8 mouse cellular contexts compared by ENCODE assay signal in the genomic region with DNA sequence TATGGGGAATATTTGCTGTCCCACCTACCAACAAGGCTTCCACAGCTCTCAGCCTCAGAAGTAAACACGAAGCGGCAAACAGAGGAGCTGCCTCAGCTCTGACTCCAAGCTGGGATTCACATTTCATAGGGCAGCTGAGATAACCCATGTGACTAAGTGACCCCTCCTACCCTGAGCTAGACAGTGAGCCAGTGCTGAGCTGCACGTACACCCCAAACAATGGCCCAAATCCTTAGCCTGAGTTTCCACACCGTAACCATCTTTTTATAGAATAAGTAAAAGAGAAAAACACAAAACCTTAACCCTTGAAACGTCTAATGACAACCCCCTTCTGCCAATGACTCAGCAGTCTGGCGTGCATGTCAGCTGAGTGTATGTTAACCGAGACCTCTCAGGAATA. TPM values are rescaled to one million over a fixed set of nuclear protein-coding genes. Genes with fewer than 3 reads are reported as not detected.
DNase-seq lines count a peak whose midpoint lies in the region; ATAC-seq and TF ChIP-seq lines count a peak whose summit lies in the region.

No protein-coding gene starts in this region.

- DNase-seq in A20 (ENCODE audit: low read depth, low spot score) = peak; percentile 63
- peak; percentile 74 for DNase-seq in NIH3T3 (ENCODE audit: low read depth)
- DNase-seq in embryo, embryonic 11.5 days (ENCODE audit: low read depth, low spot score) = peak; percentile 27
- peak; percentile 66 to 76 for DNase-seq in heart, adult 9 months (ENCODE audit: low spot score in 2 of 2)
- DNase-seq in kidney, adult 9 months = peak; percentile 63
- DNase-seq in lung, embryonic 14.5 days = peak; percentile 75
- DNase-seq in retina, postnatal 1 day = peak; percentile 67
- no peak for DNase-seq in testis, postnatal 10 days (ENCODE audit: low spot score)

- TF ChIP-seq CTCF in lung, embryonic 14.5 days (IDR thresholded peaks at IDR 0.05; ENCODE audit: low read depth) = no peak

- no peaks in the 10 kb centered on the region for H3K27me3 ChIP-seq in lung, embryonic 14.5 days (ENCODE audit: insufficient read depth, low read length)

- peak; percentile 37 for ATAC-seq in lung, embryonic 14.5 days (ENCODE audit: insufficient read depth)

- peak overlapping the region; percentile 20; the same call in 1 of the 2 replicates for H3K9ac ChIP-seq in lung, embryonic 14.5 days

- H3K9me3 ChIP-seq in lung, embryonic 14.5 days (ENCODE audit: low read depth, low read length) = no peaks in the 10 kb centered on the region

- 5% methylated on average over 7 of the region's 7 CpGs for WGBS in lung, embryonic 14.5 days

- peak overlapping the region; percentile 69 for H3K4me3 ChIP-seq in lung, embryonic 14.5 days (ENCODE audit: low read depth, low read length)

- H3K4me1 ChIP-seq in lung, embryonic 14.5 days (ENCODE audit: insufficient read depth) = peaks cover 7% of the 10 kb centered on the region; the same call in 1 of the 2 replicates

- H3K36me3 ChIP-seq in lung, embryonic 14.5 days (ENCODE audit: insufficient read depth) = no peaks in the 10 kb centered on the region

- 0 out of 2 replicates have a peak overlapping the region, but pooled peaks have one; percentile 36 for H3K27ac ChIP-seq in lung, embryonic 14.5 days (ENCODE audit: low read depth)

- H3K4me2 ChIP-seq in lung, embryonic 14.5 days = peak overlapping the region; percentile 76

RNA-seq across cellular contexts. Expression of a gene that starts 2.3 kb away (rescaled TPM):
- 76.5 and 94.8 TPM in 2 replicates for polyA plus RNA-seq in lung, embryonic 14.5 days (2014; fragmentation: Nextera tagmentation; extraction: Ambion mirVana)

RNA-seq across cellular contexts. Expression of a gene that starts 33.5 kb away (rescaled TPM):
- not detected in 2 replicates for polyA plus RNA-seq in lung, embryonic 14.5 days (2014; fragmentation: Nextera tagmentation; extraction: Ambion mirVana)
